In genomic region chr11:95145851-95146403, GRCm38 (mm10) we compare ENCODE assay signal across 8 mouse cellular contexts. TPM values are rescaled to one million over a fixed set of nuclear protein-coding genes. Genes with fewer than 3 reads are reported as not detected.
DNase-seq lines count a peak whose midpoint lies in the region; ATAC-seq and TF ChIP-seq lines count a peak whose summit lies in the region.

TSS of gene Dlx4 (minus strand) at chr11:95146263.

- under 1% methylated on average over 48 of the region's 48 CpGs for WGBS in kidney, embryonic 16.5 days
- WGBS in forebrain, embryonic 16.5 days, result under 1% methylated on average over 47 of the region's 48 CpGs
- WGBS in intestine, embryonic 15.5 days, result under 1% methylated on average over 48 of the region's 48 CpGs
- WGBS in thymus, adult 2 months, result 1% methylated on average over 44 of the region's 48 CpGs

- no peak for DNase-seq in kidney, postnatal 14 days
- DNase-seq in adrenal gland, adult 18-20 months (ENCODE audit: low spot score in 2 of 2), result peak; percentile 50 to 57
- DNase-seq in lung, postnatal 36 days, result peak; percentile 63
- peak; percentile 59 for DNase-seq in thymus, adult 2 months
- DNase-seq in left cerebral cortex, postnatal 25 days (ENCODE audit: low spot score in 2 of 2), result no peak

- no peaks in the 10 kb centered on the region for H3K9me3 ChIP-seq in kidney, embryonic 16.5 days (ENCODE audit: low read length)
- no peaks in the 10 kb centered on the region for H3K9me3 ChIP-seq in forebrain, embryonic 16.5 days (ENCODE audit: control insufficient read depth, low read length)
- no peaks in the 10 kb centered on the region for H3K9me3 ChIP-seq in intestine, embryonic 15.5 days

- peak within 1 kb of the TSS; percentile 49 for H3K4me3 ChIP-seq in kidney, embryonic 16.5 days (ENCODE audit: low read length)
- peak within 1 kb of the TSS; percentile 40 for H3K4me3 ChIP-seq in forebrain, embryonic 16.5 days (replicated peaks; ENCODE audit: low read length)
- H3K4me3 ChIP-seq in intestine, embryonic 15.5 days (replicated peaks), result peak within 1 kb of the TSS; percentile 51
- peak within 1 kb of the TSS; percentile 55 for H3K4me3 ChIP-seq in thymus, adult 2 months (ENCODE audit: control insufficient read depth, insufficient read depth, low read length)

- no peaks in the 10 kb centered on the region for H3K36me3 ChIP-seq in kidney, embryonic 16.5 days (ENCODE audit: insufficient read depth, low read length)
- H3K36me3 ChIP-seq in forebrain, embryonic 16.5 days (ENCODE audit: control insufficient read depth, insufficient read depth), result no peaks in the 10 kb centered on the region
- no peaks in the 10 kb centered on the region for H3K36me3 ChIP-seq in intestine, embryonic 15.5 days
- H3K36me3 ChIP-seq in thymus, adult 2 months (ENCODE audit: control insufficient read depth, insufficient read depth, low read length), result no peaks in the 10 kb centered on the region

- H3K4me1 ChIP-seq in kidney, embryonic 16.5 days (ENCODE audit: insufficient read depth, low read length), result peaks cover 31% of the 10 kb centered on the region
- peaks cover 27% of the 10 kb centered on the region for H3K4me1 ChIP-seq in forebrain, embryonic 16.5 days (replicated peaks; ENCODE audit: control insufficient read depth, insufficient read depth, low read length)
- peaks cover 32% of the 10 kb centered on the region for H3K4me1 ChIP-seq in intestine, embryonic 15.5 days (replicated peaks)
- peaks cover 16% of the 10 kb centered on the region for H3K4me1 ChIP-seq in thymus, adult 2 months (replicated peaks; ENCODE audit: control insufficient read depth, insufficient read depth, low read length)

- H3K27me3 ChIP-seq in kidney, embryonic 16.5 days (ENCODE audit: insufficient read depth, low read length), result peaks cover 100% of the 10 kb centered on the region
- H3K27me3 ChIP-seq in forebrain, embryonic 16.5 days (replicated peaks; ENCODE audit: control insufficient read depth, insufficient read depth, low read length), result peaks cover 82% of the 10 kb centered on the region
- H3K27me3 ChIP-seq in intestine, embryonic 15.5 days (replicated peaks), result peaks cover 95% of the 10 kb centered on the region
- peaks cover 52% of the 10 kb centered on the region for H3K27me3 ChIP-seq in thymus, adult 2 months (ENCODE audit: control insufficient read depth, insufficient read depth, low read length)

- ATAC-seq in kidney, embryonic 16.5 days (ENCODE audit: low FRiP score, low TSS enrichment), result no peak
- ATAC-seq in forebrain, embryonic 16.5 days, result peak; percentile 47; the same call in 1 of the 2 replicates
- ATAC-seq in intestine, embryonic 15.5 days, result peak; percentile 75

- no peak for TF ChIP-seq POLR2A in thymus, adult 2 months (IDR thresholded peaks at IDR 0.05; ENCODE audit: control insufficient read depth, extremely low read depth, insufficient read depth, low read length, poor library complexity)

- 0 out of 2 replicates have a peak, but pooled peaks have one; percentile 17 for TF ChIP-seq CTCF in thymus, adult 2 months (IDR thresholded peaks at IDR 0.05; ENCODE audit: borderline replicate concordance, control insufficient read depth, extremely low read depth, insufficient read depth, low read length, poor library complexity)

- H3K27ac ChIP-seq in kidney, embryonic 16.5 days (ENCODE audit: low read length), result no peak within 1 kb of the TSS
- H3K27ac ChIP-seq in forebrain, embryonic 16.5 days (ENCODE audit: low read length), result no peak within 1 kb of the TSS
- no peak within 1 kb of the TSS for H3K27ac ChIP-seq in intestine, embryonic 15.5 days
- no peak within 1 kb of the TSS for H3K27ac ChIP-seq in thymus, adult 2 months (ENCODE audit: control insufficient read depth, insufficient read depth, low read length)

- intact Hi-C loops in left cerebral cortex, postnatal 25 days (cut with DNase I), result loop anchor here (10.0 kb wide), 2 partner anchors 859 to 1119 kb away; partner anchors contain the start of gene Igf2bp1

- H3K9ac ChIP-seq in kidney, embryonic 16.5 days (replicated peaks; ENCODE audit: low read length), result peak within 1 kb of the TSS; percentile 52
- H3K9ac ChIP-seq in forebrain, embryonic 16.5 days (replicated peaks; ENCODE audit: low read depth, low read length), result peak within 1 kb of the TSS; percentile 43
- peak within 1 kb of the TSS; percentile 45 for H3K9ac ChIP-seq in intestine, embryonic 15.5 days

- H3K4me2 ChIP-seq in kidney, embryonic 16.5 days (replicated peaks; ENCODE audit: low read depth, low read length), result peak within 1 kb of the TSS; percentile 75
- H3K4me2 ChIP-seq in forebrain, embryonic 16.5 days (ENCODE audit: low read length), result peak within 1 kb of the TSS; percentile 61
- peak within 1 kb of the TSS; percentile 96 for H3K4me2 ChIP-seq in intestine, embryonic 15.5 days (replicated peaks)

RNA-seq across cellular contexts. Expression of gene Dlx4, which starts in this region (rescaled TPM):
- polyA plus RNA-seq in kidney, embryonic 16.5 days (2015; fragmentation: Nextera tagmentation; extraction: Ambion mirVana), result 0.08 TPM in 1 of 2 replicates, not detected in the other
- not detected for total RNA-seq in adrenal gland, adult 18-20 months (2021)
- polyA plus RNA-seq in forebrain, embryonic 16.5 days (2015; fragmentation: Nextera tagmentation; extraction: Ambion mirVana), result 0.10 TPM in 1 of 2 replicates, not detected in the other
- 0.10 and 0.16 TPM in 2 replicates for polyA plus RNA-seq in intestine, embryonic 15.5 days (2015; fragmentation: Nextera tagmentation; extraction: Ambion mirVana)
- 0.23 and 0.34 TPM in 2 replicates for polyA plus RNA-seq in thymus, adult 2 months (2012; rRNA removed)
- not detected for total RNA-seq in left cerebral cortex, postnatal 25 days (2021)

Comparison
In these comparisons a context has a peak if more than half of its experiments do, and no peak if none do; other contexts are left out.
1. Peak in DNase-seq in adrenal gland, adult 18-20 months; RNA of the gene not detected or under 1 TPM.
2. Peak in ATAC-seq, H3K4me3 ChIP-seq, H3K9ac ChIP-seq and H3K4me2 ChIP-seq in forebrain, embryonic 16.5 days; RNA of the gene not detected or under 1 TPM.
3. Peak in ATAC-seq, H3K4me3 ChIP-seq, H3K9ac ChIP-seq and H3K4me2 ChIP-seq in intestine, embryonic 15.5 days; RNA of the gene not detected or under 1 TPM.
4. Peak in DNase-seq and H3K4me3 ChIP-seq in thymus, adult 2 months; RNA of the gene not detected or under 1 TPM.